Mouse (Mus musculus) cerebellum, adult 2 months (tissue): ENCODE results near the gene Nf2.
A peak's percentile ranks its signal among the peaks of the same experiment; 100 is the strongest.

Experiments
- CTCF ChIP-seq: fragments of 200-500 bp; IDR thresholded peaks from 2 replicates; pipeline ENCODE4 v1.5.1; 2011; ENCODE audit warnings: low read depth, mild to moderate bottlenecking, control low read depth, low read length, moderate library complexity, borderline replicate concordance; ENCODE audit not compliant: insufficient read depth
- POLR2A ChIP-seq: fragments of 200-500 bp; IDR thresholded peaks from 2 replicates; pipeline ENCODE4 v1.6.1; 2011; ENCODE audit warnings: low read length, control low read depth, borderline replicate concordance; ENCODE audit not compliant: insufficient read depth

DNA sequence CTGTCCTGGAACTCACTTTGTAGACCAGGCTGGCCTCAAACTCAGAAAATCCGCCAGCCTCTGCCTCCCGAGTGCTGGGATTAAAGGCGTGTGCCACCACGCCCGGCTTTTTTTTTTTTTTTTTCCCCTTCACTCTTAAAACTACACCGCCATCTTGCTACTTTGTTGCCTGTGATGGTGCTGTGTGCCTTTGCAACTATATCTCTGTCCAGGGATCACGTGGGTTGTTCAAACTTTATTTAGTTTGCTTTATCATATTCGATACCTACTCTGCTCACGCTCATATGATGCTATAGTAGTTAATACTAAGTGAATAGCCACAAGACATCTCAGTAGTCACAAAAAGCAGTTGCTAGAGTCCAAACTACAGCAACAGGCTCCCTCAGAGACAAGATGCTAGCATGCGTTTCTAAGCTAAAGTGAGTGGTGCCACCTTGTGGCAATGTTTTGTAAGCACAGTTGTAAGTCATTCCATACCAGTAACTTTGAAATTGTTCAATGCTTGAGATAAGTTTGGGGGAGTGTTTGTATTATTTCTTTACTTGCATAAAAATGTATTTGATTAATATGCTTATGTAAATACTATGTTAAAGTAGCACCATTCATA, 16.4 kb upstream of the Nf2 start:
- TF ChIP-seq CTCF, result peak; percentile 50; the same call in 1 of the 2 replicates
- TF ChIP-seq POLR2A, result no peak
